Mouse (Mus musculus) hindbrain, postnatal 0 days (tissue): ENCODE measurements around the gene Nkd1. TPM values are rescaled to one million over a fixed set of nuclear protein-coding genes. Genes with fewer than 3 reads are reported as not detected.
A peak's percentile ranks its signal among the peaks of the same experiment; 100 is the strongest.

Source experiments
- ATAC-seq: fragments of 200-750 bp; cut with Nextera tagmentation; 2 replicates; pipeline ENCODE4 v1.8.0; 2017; ENCODE audit warnings: mild to moderate bottlenecking, moderate TSS enrichment, moderate library complexity
- DNase-seq: peaks from one replicate; pipeline ENCODE4 v3.0.0-alpha.2; 2015; ENCODE audit warnings: low spot score
- H3K27ac ChIP-seq: fragments of 300-500 bp; sonication (generic); 2 replicates; pipeline ENCODE4 v1.5.1; 2014; ENCODE audit warnings: mild to moderate bottlenecking
- H3K27me3 ChIP-seq: fragments of 300-500 bp; sonication (generic); 2 replicates; pipeline ENCODE4 v1.6.1; 2014; ENCODE audit warnings: low read length, mixed read lengths; ENCODE audit not compliant: insufficient read depth
- H3K36me3 ChIP-seq: fragments of 300-500 bp; sonication (generic); 2 replicates; pipeline ENCODE4 v1.6.1; 2014; ENCODE audit warnings: low read length, mixed read lengths; ENCODE audit not compliant: insufficient read depth
- H3K4me1 ChIP-seq: fragments of 300-500 bp; sonication (generic); 2 replicates; pipeline ENCODE4 v1.6.1; 2014; ENCODE audit warnings: antibody characterized with exemption, low read length, mixed read lengths; ENCODE audit not compliant: insufficient read depth
- H3K4me2 ChIP-seq: fragments of 300-500 bp; sonication (generic); 2 replicates; pipeline ENCODE4 v1.6.1; 2014; ENCODE audit warnings: low read depth, mild to moderate bottlenecking, low read length, moderate library complexity, mixed read lengths
- H3K4me3 ChIP-seq: fragments of 300-500 bp; sonication (generic); 2 replicates; pipeline ENCODE4 v1.5.1; 2014; ENCODE audit warnings: low read length
- H3K9ac ChIP-seq: fragments of 300-500 bp; sonication (generic); replicated peaks from 2 replicates; pipeline ENCODE4 v1.6.1; 2014; ENCODE audit warnings: mild to moderate bottlenecking, low read length, moderate library complexity, mixed read lengths
- H3K9me3 ChIP-seq: fragments of 300-500 bp; sonication (generic); 2 replicates; pipeline ENCODE4 v1.6.1; 2016; ENCODE audit warnings: low read length, mixed read lengths
- CTCF ChIP-seq: IDR thresholded peaks from 2 replicates; pipeline ENCODE4 v1.5.1; 2016; ENCODE audit warnings: antibody characterized with exemption, control low read depth, low read depth
- WGBS: fragments of 180-500 bp; shearing (Covaris S2); extraction: QIAGEN DNeasy Blood & Tissue Kit; methylation state at CpG from one replicate; pipeline ENCODE4 v1.1.7; 2014; 5-methylcytosine and 5-hydroxymethylcytosine counted together
- polyA plus RNA-seq: library from polyadenylated mRNA; unstranded; fragments of >200 nt; fragmentation: Nextera tagmentation; extraction: Ambion mirVana; gene quantifications from 2 replicates; pipeline ENCODE4 v1.2.1, GENCODE M21; 2015
- total RNA-seq: library from RNA; depleted of rRNA; stranded (reverse); fragments of >200 nt; gene quantifications from 2 replicates; pipeline ENCODE4 v1.2.3, GENCODE M21; 2014

Nkd1 gene
- total and polyA plus RNA-seq, 2 experiments from 2014 or later: 51.1 to 53.9 TPM

GRCm38 (mm10) chr8:88624276-88624675 is 103.1 kb downstream of the Nkd1 start:
- Histone ChIP-seq H3K9me3 (no peaks in the 10 kb centered on the region), H3K27me3 (no peaks in the 10 kb centered on the region; the same call in 1 of the 2 replicates), H3K27ac (no peak overlapping the region), H3K4me2 (no peak overlapping the region), H3K4me1 (0 out of 2 replicates have a peak, but pooled peaks cover 3% of the 10 kb centered on the region), H3K36me3 (no peaks in the 10 kb centered on the region), H3K4me3 (no peak overlapping the region), H3K9ac (no peak overlapping the region)
- DNase-seq (no peak), ATAC-seq (no peak)
- 58% methylated on average over 3 of the region's 3 CpGs for WGBS
- no peak for TF ChIP-seq CTCF

- no peak overlapping the region for H3K4me3 ChIP-seq
- no peak for TF ChIP-seq CTCF
- 81% methylated on average over 3 of the region's 3 CpGs for WGBS
Observed at GRCm38 (mm10) chr8:88626433-88626832, 105.3 kb downstream of the Nkd1 start.

GRCm38 (mm10) chr8:88626940-88627264 is 105.7 kb downstream of the Nkd1 start:
- DNase-seq: no peak
- WGBS: 10% methylated on average over 19 of the region's 19 CpGs
- Histone ChIP-seq H3K4me2 (peak overlapping the region; percentile 82), H3K27ac (peak overlapping the region; percentile 90), H3K4me1 (0 out of 2 replicates have a peak, but pooled peaks cover 3% of the 10 kb centered on the region), H3K27me3 (no peaks in the 10 kb centered on the region), H3K9me3 (no peaks in the 10 kb centered on the region), H3K36me3 (no peaks in the 10 kb centered on the region), H3K4me3 (peak overlapping the region; percentile 55), H3K9ac (peak overlapping the region; percentile 72)
- ATAC-seq: no peak
- TF ChIP-seq CTCF: 0 out of 2 replicates have a peak, but pooled peaks have one; percentile 16

More at GRCm38 (mm10) chr8:88626433-88626832, 105.3 kb downstream of the Nkd1 start:
- no peaks in the 10 kb centered on the region for H3K27me3 ChIP-seq
- H3K9ac ChIP-seq: no peak overlapping the region; the same call in 1 of the 2 replicates
- no peaks in the 10 kb centered on the region for H3K36me3 ChIP-seq
- DNase-seq (no peak), ATAC-seq (no peak)
- no peak overlapping the region for H3K27ac ChIP-seq
- H3K4me2 ChIP-seq: peak overlapping the region; percentile 82; the same call in 1 of the 2 replicates
- H3K9me3 ChIP-seq: no peaks in the 10 kb centered on the region
- 0 out of 2 replicates have a peak, but pooled peaks cover 3% of the 10 kb centered on the region for H3K4me1 ChIP-seq

- peak; percentile 90 for ATAC-seq
- no peaks in the 10 kb centered on the region for H3K27me3 ChIP-seq
- H3K9me3 ChIP-seq: no peaks in the 10 kb centered on the region
- no peak; the same call in 1 of the 2 replicates for TF ChIP-seq CTCF
- peak; percentile 97 for DNase-seq
- H3K36me3 ChIP-seq: no peaks in the 10 kb centered on the region
- peak overlapping the region; percentile 82 for H3K4me2 ChIP-seq
- peak overlapping the region; percentile 72 for H3K9ac ChIP-seq
- H3K27ac ChIP-seq: peak overlapping the region; percentile 90
- WGBS: 1% methylated on average over 103 of the region's 105 CpGs
- peak overlapping the region; percentile 55 for H3K4me3 ChIP-seq
- 0 out of 2 replicates have a peak, but pooled peaks cover 3% of the 10 kb centered on the region for H3K4me1 ChIP-seq
Observed at GRCm38 (mm10) chr8:88627265-88627991, 106.3 kb downstream of the Nkd1 start.

- H3K36me3 ChIP-seq: no peaks in the 10 kb centered on the region
- ATAC-seq: peak; percentile 13
- H3K9me3 ChIP-seq: no peaks in the 10 kb centered on the region
- H3K27me3 ChIP-seq: no peaks in the 10 kb centered on the region
- WGBS: 57% methylated on average over 14 of the region's 14 CpGs
- no peak for DNase-seq
- TF ChIP-seq CTCF: no peak
- H3K4me3 ChIP-seq: peak overlapping the region; percentile 55
- peak overlapping the region; percentile 82 for H3K4me2 ChIP-seq
- H3K4me1 ChIP-seq: 0 out of 2 replicates have a peak, but pooled peaks cover 3% of the 10 kb centered on the region
- H3K9ac ChIP-seq: peak overlapping the region; percentile 72; the same call in 1 of the 2 replicates
- H3K27ac ChIP-seq: peak overlapping the region; percentile 90; the same call in 1 of the 2 replicates
Observed at GRCm38 (mm10) chr8:88628001-88628774, 107.0 kb downstream of the Nkd1 start.

DNA sequence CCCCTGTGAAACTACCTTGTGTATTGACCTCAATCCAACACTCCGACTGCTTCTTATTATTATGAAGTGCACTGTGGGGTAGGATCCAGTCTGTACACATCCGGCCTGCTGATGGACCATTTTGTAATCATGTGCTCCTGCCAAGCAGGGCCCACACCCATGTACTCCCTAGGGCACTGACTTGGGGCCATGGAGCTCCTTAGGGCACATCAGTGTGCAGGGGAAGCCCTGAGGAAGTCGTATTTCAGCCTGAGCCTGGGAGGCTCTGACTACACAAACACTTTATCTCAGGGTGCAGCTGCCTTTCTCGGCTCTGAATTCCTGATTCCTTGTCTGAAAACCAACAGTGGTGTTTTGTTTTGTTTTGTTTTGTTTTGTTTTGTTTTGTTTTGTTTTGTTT is 109.1 kb downstream of the Nkd1 start:
- Histone ChIP-seq H3K4me1 (no peaks in the 10 kb centered on the region), H3K4me3 (no peak overlapping the region), H3K36me3 (no peaks in the 10 kb centered on the region), H3K9me3 (no peaks in the 10 kb centered on the region), H3K9ac (no peak overlapping the region), H3K4me2 (no peak overlapping the region), H3K27ac (no peak overlapping the region), H3K27me3 (no peaks in the 10 kb centered on the region)
- no peak for DNase-seq
- WGBS: 82% methylated on average over 4 of the region's 4 CpGs
- ATAC-seq: no peak
- no peak for TF ChIP-seq CTCF
